Mouse (Mus musculus): ENCODE measurements at regions not wholly inside any gene's neighbourhood (a gene's known extent, or its start where the extent isn't known, plus 50 kb on each side); places are given as distances from the start of the nearest gene placed in this dataset.

DNA sequence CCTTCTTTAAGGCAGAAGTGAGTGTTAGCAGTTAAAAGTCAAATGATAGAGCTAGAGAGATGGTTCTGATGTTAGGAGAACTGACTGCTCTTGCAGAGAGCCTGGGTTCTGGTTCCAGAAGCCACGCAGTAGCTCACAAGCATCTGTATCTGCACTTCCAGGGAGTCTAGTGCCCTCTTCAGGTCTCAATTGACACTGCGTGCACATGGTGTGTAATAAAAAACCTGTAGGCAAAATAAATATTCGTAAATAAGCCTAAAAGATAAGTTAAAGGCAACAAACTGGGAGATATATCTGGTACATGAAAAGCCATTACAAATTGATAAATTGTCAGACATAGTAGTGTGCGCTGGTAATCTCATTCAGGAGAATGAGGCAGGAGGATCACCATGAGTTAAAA, 133.8 kb upstream of the Csf3r start:
- WGBS = 66% methylated on average over 4 of the region's 4 CpGs
- ATAC-seq = no peak

DNA sequence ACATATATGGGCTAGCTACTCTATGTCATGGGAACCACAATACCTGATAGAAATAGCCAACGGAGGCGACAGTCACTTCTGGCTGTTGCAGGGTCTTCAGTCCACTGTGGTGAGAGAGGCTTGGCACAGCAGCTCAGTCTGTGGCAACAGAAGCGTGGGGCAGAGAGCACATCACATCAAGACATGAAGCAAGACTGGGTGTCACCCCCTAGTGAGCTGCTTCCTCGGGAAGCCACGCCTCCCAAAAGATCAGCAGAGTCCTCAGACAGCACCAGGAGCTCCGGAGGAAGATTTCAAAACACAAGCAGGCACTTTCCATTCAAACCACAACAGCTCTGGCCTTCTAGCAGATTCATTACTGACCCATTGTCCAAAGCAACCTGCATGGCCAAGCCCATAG, 131.2 kb upstream of the Csf3r start:
- H3K4me2 ChIP-seq (replicated peaks) = no peak overlapping the region
- no peak overlapping the region for H3K4me3 ChIP-seq (replicated peaks)
- no peaks in the 10 kb centered on the region for H3K36me3 ChIP-seq
- no peak for ATAC-seq
- H3K9me3 ChIP-seq = no peaks in the 10 kb centered on the region
- H3K4me1 ChIP-seq (replicated peaks) = peaks cover 18% of the 10 kb centered on the region
- H3K9ac ChIP-seq (replicated peaks) = no peak overlapping the region
- H3K27me3 ChIP-seq = no peaks in the 10 kb centered on the region
- no peak overlapping the region for H3K27ac ChIP-seq
- 82% methylated on average over 6 of the region's 6 CpGs for WGBS

More for the DNA sequence above, 133.8 kb upstream of the Csf3r start:
- 0 out of 2 replicates have a peak, but pooled peaks cover 2% of the 10 kb centered on the region for H3K9me3 ChIP-seq
- no peaks in the 10 kb centered on the region for H3K27me3 ChIP-seq
- peaks cover 6% of the 10 kb centered on the region; the same call in 1 of the 2 replicates for H3K4me1 ChIP-seq (replicated peaks)
- H3K27ac ChIP-seq = no peak overlapping the region
- H3K4me3 ChIP-seq (replicated peaks) = no peak overlapping the region
- H3K9ac ChIP-seq (replicated peaks) = no peak overlapping the region
- H3K4me2 ChIP-seq (replicated peaks) = no peak overlapping the region
- no peaks in the 10 kb centered on the region for H3K36me3 ChIP-seq

DNA sequence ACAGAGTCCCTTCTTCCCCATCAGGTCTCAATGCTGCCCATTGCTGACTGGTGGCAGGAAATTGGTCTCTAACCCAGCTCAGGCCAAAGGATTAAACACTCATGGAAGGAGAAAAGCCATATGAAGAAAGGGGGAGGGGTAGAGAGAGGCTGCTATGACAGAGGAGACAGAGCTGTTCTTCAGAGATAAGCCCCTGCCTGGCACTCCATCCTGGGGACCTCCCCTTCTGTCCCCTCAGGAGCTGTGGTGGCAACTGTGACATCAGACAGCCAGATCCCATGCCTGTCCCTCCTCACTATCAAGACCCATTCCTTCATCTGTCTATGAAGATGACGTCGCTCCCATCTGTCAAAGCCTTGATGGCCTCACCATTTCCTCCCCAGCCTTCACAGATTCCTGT, 126.6 kb upstream of the Csf3r start:
- Histone ChIP-seq H3K27ac (no peak overlapping the region), H3K9ac (replicated peaks) (no peak overlapping the region), H3K4me1 (replicated peaks) (peaks cover 45% of the 10 kb centered on the region), H3K9me3 (no peaks in the 10 kb centered on the region), H3K27me3 (no peaks in the 10 kb centered on the region), H3K4me3 (replicated peaks) (no peak overlapping the region), H3K4me2 (replicated peaks) (no peak overlapping the region), H3K36me3 (no peaks in the 10 kb centered on the region)
- 83% methylated on average over 2 of the region's 2 CpGs for WGBS
- peak; percentile 29; the same call in 1 of the 2 replicates for ATAC-seq

DNA sequence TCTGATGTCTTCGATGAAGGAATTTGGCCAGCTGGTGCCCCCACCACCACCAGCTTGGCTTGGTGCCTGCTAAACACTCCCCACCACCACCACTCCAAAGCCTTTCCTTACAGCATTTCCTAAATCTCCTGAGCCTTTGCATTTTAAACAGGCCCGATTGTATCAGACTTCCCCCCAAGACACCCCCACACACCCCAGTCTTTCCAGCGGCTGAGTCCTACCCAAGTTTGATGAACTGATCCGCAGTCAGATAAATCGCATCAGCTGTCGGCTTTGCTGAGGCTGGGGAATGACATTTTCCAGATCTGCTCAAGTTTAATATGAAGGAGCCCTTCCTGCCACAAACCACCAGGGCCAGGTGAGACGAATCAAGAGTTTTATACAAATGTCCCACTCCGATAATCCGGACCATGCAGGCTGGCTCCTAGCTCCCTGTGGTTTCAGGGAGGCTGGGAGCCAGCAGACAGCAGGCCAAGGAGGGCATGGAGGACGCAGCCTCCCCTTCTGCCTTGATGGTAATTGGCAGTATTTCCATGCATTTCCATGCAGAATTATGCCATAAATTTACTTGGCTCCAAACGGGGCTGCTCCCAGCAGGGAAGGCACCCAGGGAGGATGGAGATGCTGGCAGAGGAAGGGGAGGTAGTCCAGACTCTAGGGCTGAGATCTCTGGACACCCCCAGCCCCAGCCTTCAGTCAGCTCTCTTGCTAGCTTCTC, 125.6 kb upstream of the Csf3r start:
- Histone ChIP-seq H3K36me3 (no peaks in the 10 kb centered on the region), H3K9ac (replicated peaks) (no peak overlapping the region), H3K4me1 (replicated peaks) (peaks cover 45% of the 10 kb centered on the region), H3K27me3 (no peaks in the 10 kb centered on the region), H3K4me2 (replicated peaks) (no peak overlapping the region), H3K27ac (peak overlapping the region; percentile 35; the same call in 1 of the 2 replicates), H3K9me3 (no peaks in the 10 kb centered on the region), H3K4me3 (replicated peaks) (no peak overlapping the region)
- ATAC-seq = no peak
- 45% methylated on average over 11 of the region's 11 CpGs for WGBS

GRCm38 (mm10) chr4:125901546-125902276, 122.6 kb upstream of the Csf3r start:
- Histone ChIP-seq H3K27ac (no peak overlapping the region), H3K4me1 (replicated peaks) (peaks cover 38% of the 10 kb centered on the region), H3K4me2 (replicated peaks) (no peak overlapping the region), H3K36me3 (no peaks in the 10 kb centered on the region), H3K27me3 (no peaks in the 10 kb centered on the region), H3K9me3 (no peaks in the 10 kb centered on the region), H3K9ac (replicated peaks) (no peak overlapping the region), H3K4me3 (replicated peaks) (no peak overlapping the region)
- no peak for ATAC-seq
- 62% methylated on average over 10 of the region's 10 CpGs for WGBS

GRCm38 (mm10) chr4:125906296-125906695, 118.1 kb upstream of the Csf3r start:
- Histone ChIP-seq H3K36me3 (no peaks in the 10 kb centered on the region), H3K4me3 (replicated peaks) (no peak overlapping the region), H3K9ac (replicated peaks) (no peak overlapping the region), H3K9me3 (no peaks in the 10 kb centered on the region), H3K27ac (no peak overlapping the region; the same call in 1 of the 2 replicates), H3K4me2 (replicated peaks) (no peak overlapping the region), H3K4me1 (replicated peaks) (peaks cover 4% of the 10 kb centered on the region), H3K27me3 (0 out of 2 replicates have a peak, but pooled peaks cover 1% of the 10 kb centered on the region)
- WGBS = 81% methylated on average over 5 of the region's 5 CpGs
- ATAC-seq = no peak

DNA sequence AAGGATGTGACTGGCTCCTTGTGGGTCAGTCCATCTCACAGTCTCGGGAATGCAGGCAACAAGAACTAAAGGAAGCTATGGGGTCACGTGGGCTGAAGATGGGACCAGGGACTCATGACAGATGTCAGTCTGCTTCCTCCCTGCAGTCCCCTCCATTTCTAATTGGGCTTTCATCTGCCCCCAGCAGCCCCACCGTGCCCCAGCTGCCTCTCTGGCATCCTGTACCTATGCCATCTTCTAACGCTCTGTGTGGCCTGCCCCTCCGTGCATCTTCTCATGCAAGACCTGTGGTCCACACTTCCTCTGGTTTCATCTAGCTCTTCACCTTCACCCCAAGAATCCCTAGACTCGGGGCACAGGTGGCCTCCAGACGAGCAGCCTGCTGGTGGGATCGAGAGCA, 115.4 kb upstream of the Csf3r start:
- peaks cover 15% of the 10 kb centered on the region for H3K4me1 ChIP-seq (replicated peaks)
- H3K9ac ChIP-seq (replicated peaks) = no peak overlapping the region
- 91% methylated on average over 8 of the region's 8 CpGs for WGBS
- no peak overlapping the region for H3K4me3 ChIP-seq (replicated peaks)
- no peak overlapping the region for H3K27ac ChIP-seq
- H3K36me3 ChIP-seq = no peaks in the 10 kb centered on the region
- no peak for ATAC-seq
- peaks cover 13% of the 10 kb centered on the region for H3K27me3 ChIP-seq
- no peaks in the 10 kb centered on the region for H3K9me3 ChIP-seq
- no peak overlapping the region for H3K4me2 ChIP-seq (replicated peaks)

DNA sequence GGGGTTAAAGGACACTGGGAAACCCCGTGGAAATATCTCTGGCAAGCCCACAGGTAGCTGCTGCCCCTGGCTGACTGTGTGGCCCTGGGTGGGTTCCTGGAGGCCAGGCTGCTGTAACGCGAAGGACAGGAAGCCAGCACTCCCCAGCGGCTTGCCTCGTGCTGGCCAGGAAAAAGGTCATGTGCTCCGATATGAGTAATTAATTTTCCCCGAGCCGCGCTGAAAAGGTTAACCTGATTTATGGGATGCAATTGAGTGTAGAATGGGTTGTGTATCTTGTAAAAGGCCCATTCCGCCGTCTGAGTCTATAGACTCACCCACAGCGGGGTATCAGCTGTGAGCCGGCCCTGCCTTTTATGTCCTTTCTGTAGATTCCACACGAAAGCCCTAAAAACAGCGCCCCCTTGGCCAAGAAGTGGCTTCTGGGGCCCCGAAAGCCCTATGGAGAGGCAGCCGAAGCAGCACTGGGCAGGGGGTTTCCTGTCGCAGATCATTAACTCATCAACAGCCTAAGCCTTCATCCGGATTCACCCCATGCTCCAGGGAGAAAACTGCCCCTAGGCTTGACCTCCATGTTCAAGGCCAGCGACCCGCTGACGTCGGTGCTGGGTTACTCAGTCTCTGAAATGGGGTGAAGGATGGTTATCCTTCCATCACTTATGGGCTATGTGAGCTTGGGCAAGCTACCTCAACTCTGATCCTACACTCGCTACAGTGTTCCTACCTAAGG, 112.6 kb upstream of the Csf3r start:
- Histone ChIP-seq H3K9me3 (no peaks in the 10 kb centered on the region), H3K27me3 (peaks cover 20% of the 10 kb centered on the region), H3K9ac (replicated peaks) (no peak overlapping the region), H3K27ac (no peak overlapping the region), H3K36me3 (no peaks in the 10 kb centered on the region), H3K4me2 (replicated peaks) (no peak overlapping the region), H3K4me3 (replicated peaks) (no peak overlapping the region), H3K4me1 (replicated peaks) (peaks cover 21% of the 10 kb centered on the region)
- ATAC-seq = no peak
- 22% methylated on average over 24 of the region's 24 CpGs for WGBS

GRCm38 (mm10) chr4:125912444-125913049, 111.8 kb upstream of the Csf3r start:
- H3K27ac ChIP-seq = no peak overlapping the region
- H3K4me1 ChIP-seq (replicated peaks) = peaks cover 30% of the 10 kb centered on the region
- H3K36me3 ChIP-seq = no peaks in the 10 kb centered on the region
- no peak overlapping the region for H3K9ac ChIP-seq (replicated peaks)
- peaks cover 20% of the 10 kb centered on the region for H3K27me3 ChIP-seq
- peak; percentile 49 for ATAC-seq
- no peaks in the 10 kb centered on the region for H3K9me3 ChIP-seq
- no peak overlapping the region for H3K4me2 ChIP-seq (replicated peaks)
- 21% methylated on average over 8 of the region's 8 CpGs for WGBS
- H3K4me3 ChIP-seq (replicated peaks) = no peak overlapping the region

GRCm38 (mm10) chr4:125915166-125915565, 109.2 kb upstream of the Csf3r start:
- Histone ChIP-seq H3K4me1 (replicated peaks) (peaks cover 32% of the 10 kb centered on the region), H3K4me2 (replicated peaks) (no peak overlapping the region), H3K27ac (no peak overlapping the region), H3K27me3 (peaks cover 30% of the 10 kb centered on the region), H3K36me3 (no peaks in the 10 kb centered on the region), H3K4me3 (replicated peaks) (no peak overlapping the region), H3K9ac (replicated peaks) (no peak overlapping the region), H3K9me3 (no peaks in the 10 kb centered on the region)
- 39% methylated on average over 8 of the region's 8 CpGs for WGBS
- ATAC-seq = no peak

GRCm38 (mm10) chr4:125917210-125917609, 107.1 kb upstream of the Csf3r start:
- Histone ChIP-seq H3K27me3 (peaks cover 23% of the 10 kb centered on the region), H3K27ac (no peak overlapping the region), H3K36me3 (no peaks in the 10 kb centered on the region), H3K4me3 (replicated peaks) (no peak overlapping the region), H3K9ac (replicated peaks) (no peak overlapping the region), H3K4me2 (replicated peaks) (no peak overlapping the region), H3K4me1 (replicated peaks) (peaks cover 35% of the 10 kb centered on the region), H3K9me3 (no peaks in the 10 kb centered on the region)
- WGBS = 3% methylated on average over 6 of the region's 6 CpGs
- ATAC-seq = no peak

All from midbrain, embryonic 13.5 days (tissue).